Mouse (Mus musculus) small intestine, adult 2 months (tissue): ENCODE results near the gene Slc17a9. TPM values are rescaled to one million over a fixed set of nuclear protein-coding genes. Genes with fewer than 3 reads are reported as not detected.
A peak's percentile ranks its signal among the peaks of the same experiment; 100 is the strongest.
"Not testable (repeated sequence)": the region's sequence is repeated elsewhere in the genome, so short reads cannot be mapped to it uniquely, and the experiment has no call there.

Source experiments
- H3K27ac ChIP-seq: fragments of 200-500 bp; 2 replicates; pipeline ENCODE4 v1.5.1; 2012; ENCODE audit warnings: low read depth, low read length, control low read depth, inconsistent platforms; ENCODE audit not compliant: insufficient read depth
- H3K27me3 ChIP-seq: fragments of 200-500 bp; 2 replicates; pipeline ENCODE4 v1.6.1; 2012; ENCODE audit warnings: mild to moderate bottlenecking, moderate library complexity, low read length, inconsistent platforms; ENCODE audit not compliant: control insufficient read depth, insufficient read depth
- H3K36me3 ChIP-seq: fragments of 200-500 bp; 2 replicates; pipeline ENCODE4 v1.6.1; 2012; ENCODE audit warnings: mild to moderate bottlenecking, low read length, control low read depth, inconsistent platforms; ENCODE audit not compliant: control insufficient read depth, insufficient read depth
- H3K4me1 ChIP-seq: fragments of 200-500 bp; 2 replicates; pipeline ENCODE4 v1.6.1; 2012; ENCODE audit warnings: low read length, inconsistent platforms, mixed read lengths; ENCODE audit not compliant: control insufficient read depth, insufficient read depth, insufficient read length
- H3K4me3 ChIP-seq: fragments of 200-500 bp; 2 replicates; pipeline ENCODE4 v1.5.1; 2012; ENCODE audit warnings: low read depth, mild to moderate bottlenecking, control low read depth, inconsistent platforms, low read length, moderate library complexity
- CTCF ChIP-seq: fragments of 200-500 bp; IDR thresholded peaks from 2 replicates; pipeline ENCODE4 v1.5.1; 2012; ENCODE audit warnings: low read depth, mild to moderate bottlenecking, control low read depth, inconsistent platforms, low read length, moderate library complexity, mixed read lengths; ENCODE audit not compliant: insufficient replicate concordance, insufficient read length; ENCODE audit errors: extremely low read depth
- POLR2A ChIP-seq: fragments of 200-500 bp; IDR thresholded peaks from 2 replicates; pipeline ENCODE4 v1.6.1; 2012; ENCODE audit warnings: low read depth, mild to moderate bottlenecking, control low read depth, inconsistent platforms, low read length, moderate library complexity
- WGBS: fragments of 180-500 bp; shearing (Covaris S2); methylation state at CpG from one replicate; pipeline ENCODE4 v1.1.7; 2018; 5-methylcytosine and 5-hydroxymethylcytosine counted together
- polyA plus RNA-seq: library from polyadenylated mRNA; depleted of rRNA; stranded (reverse); fragments of >200 nt; gene quantifications from 2 replicates; pipeline ENCODE4 v1.2.3, GENCODE M21; 2012

Slc17a9 gene
- polyA plus RNA-seq, 1 experiment = 13.4 TPM

DNA sequence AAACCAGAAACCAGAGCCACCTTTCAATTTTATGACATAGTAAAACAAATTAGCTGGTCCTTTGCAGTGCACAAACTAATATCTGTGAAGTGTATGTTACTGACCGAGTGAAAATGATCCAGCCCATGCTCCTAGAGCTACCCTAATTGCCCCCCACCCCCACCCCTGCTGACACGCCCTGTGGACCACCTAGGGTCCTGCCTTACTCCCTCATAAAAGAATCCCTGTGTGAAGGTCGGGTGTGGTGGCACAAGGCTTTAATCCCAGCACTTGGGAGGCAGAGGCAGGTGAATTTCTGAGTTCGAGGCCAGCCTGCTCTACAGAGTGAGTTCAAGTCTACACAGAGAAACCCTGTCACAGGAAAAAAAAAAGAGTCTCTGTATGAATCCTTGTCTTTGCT lies 13.5 kb upstream of the Slc17a9 start:
- TF ChIP-seq POLR2A = no peak
- no peak for TF ChIP-seq CTCF
- Histone ChIP-seq H3K4me3 (no peak overlapping the region), H3K27me3 (no peaks in the 10 kb centered on the region), H3K36me3 (peaks cover 11% of the 10 kb centered on the region), H3K4me1 (peaks cover 6% of the 10 kb centered on the region), H3K27ac (no peak overlapping the region)
- WGBS = 57% methylated on average over 4 of the region's 4 CpGs

DNA sequence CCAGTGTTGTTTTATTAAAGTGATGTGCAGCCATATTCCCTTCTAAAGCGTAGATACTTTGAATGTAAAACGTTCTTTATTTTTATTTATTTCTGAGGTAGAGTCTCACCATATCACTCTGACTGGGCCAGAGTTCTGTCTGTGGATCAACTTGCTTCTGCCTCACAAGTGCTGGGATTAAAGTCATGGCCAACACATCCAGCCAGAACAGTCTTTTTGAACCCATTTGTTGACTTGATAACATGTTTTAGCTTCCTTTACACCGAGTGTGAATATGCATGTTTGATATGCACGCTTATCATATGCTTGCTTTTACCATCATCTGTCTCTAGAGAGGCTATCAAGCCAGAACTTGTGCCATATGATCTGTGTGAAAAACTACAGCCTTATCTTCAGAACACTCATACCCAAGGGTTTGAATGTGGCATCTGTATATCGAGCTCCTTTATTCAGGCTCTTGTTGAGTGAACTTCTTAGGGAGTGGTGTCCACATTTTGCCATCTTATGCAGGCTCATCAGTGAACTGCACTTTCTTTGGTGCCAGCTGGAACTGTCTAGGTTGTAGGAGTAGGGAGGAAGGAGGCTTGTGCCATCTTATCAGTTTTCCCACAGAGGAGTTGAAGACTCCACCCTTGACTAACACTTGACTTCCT lies 12.9 kb upstream of the Slc17a9 start:
- Histone ChIP-seq H3K36me3 (peaks cover 15% of the 10 kb centered on the region), H3K4me3 (no peak overlapping the region), H3K27ac (no peak overlapping the region), H3K4me1 (peaks cover 6% of the 10 kb centered on the region), H3K27me3 (no peaks in the 10 kb centered on the region)
- WGBS = 84% methylated on average over 5 of the region's 5 CpGs
- no peak for TF ChIP-seq POLR2A
- no peak for TF ChIP-seq CTCF

DNA sequence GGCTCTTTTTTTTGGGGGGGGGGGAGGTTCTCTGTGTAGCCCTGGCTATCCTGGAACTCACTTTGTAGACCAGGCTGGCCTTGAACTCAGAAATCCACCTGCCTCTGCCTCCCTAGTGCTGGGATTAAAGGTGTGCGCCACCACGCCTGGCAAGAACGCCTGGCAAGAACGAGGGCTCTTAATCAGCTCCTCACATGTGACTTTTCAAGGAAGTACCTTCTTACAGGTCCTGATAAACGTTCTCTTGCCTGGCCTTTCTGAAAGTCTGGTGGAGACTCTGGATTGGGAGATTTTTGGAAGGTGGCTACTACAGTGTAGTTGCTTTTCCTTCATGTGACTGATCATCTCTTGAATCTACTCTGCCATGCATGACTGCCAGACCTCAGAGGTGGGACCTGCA lies 2.3 kb upstream of the Slc17a9 start:
- H3K4me3 ChIP-seq, H3K27me3 ChIP-seq, H3K27ac ChIP-seq: not testable (repeated sequence)
- Histone ChIP-seq H3K4me1 (peaks cover 12% of the 10 kb centered on the region), H3K36me3 (peaks cover 47% of the 10 kb centered on the region)
- WGBS = 57% methylated on average over 5 of the region's 5 CpGs

DNA sequence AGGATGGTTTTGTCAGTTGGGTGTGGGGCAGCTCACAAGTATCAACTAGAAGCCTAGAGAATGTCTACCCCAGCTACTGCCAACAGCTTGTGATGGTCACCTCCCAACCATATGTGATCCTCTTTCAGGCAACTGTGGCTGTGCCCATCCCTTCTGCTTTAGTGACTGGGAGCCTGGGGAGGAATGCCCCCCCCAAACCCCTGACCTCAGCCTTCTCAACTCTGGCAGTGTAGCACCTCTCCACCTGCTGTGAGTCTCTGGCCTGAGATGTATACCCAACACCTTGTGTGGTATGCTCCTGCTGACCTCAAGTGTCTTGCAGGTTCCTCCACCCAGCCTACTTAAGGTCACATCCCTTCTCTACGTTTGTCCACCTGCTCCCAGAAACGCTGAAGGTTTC lies 1.2 kb upstream of the Slc17a9 start:
- Histone ChIP-seq H3K27ac (no peak overlapping the region), H3K4me3 (no peak overlapping the region), H3K27me3 (no peaks in the 10 kb centered on the region), H3K36me3 (peaks cover 39% of the 10 kb centered on the region), H3K4me1 (peaks cover 12% of the 10 kb centered on the region)
- WGBS = 68% methylated on average over 2 of the region's 2 CpGs
- TF ChIP-seq POLR2A (no peak), CTCF (no peak)

DNA sequence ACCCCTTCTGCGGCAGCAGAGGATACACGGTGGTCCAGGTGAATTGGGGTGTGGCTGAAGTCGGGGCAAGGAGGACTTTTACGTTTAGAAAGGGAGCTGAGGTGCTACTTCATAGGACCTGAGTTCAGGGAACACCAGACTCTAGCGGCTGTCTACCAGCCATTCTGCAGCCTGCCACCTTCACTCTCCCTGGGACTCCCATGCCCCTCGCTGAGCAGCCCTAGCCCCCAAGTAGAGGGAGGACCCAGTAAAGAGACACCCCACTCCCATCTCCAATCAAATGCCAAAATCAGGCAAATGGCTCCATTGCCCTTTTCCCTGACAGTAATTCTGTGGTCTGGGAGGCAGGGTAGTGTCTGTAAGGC lies 333 bp downstream of the Slc17a9 start:
- Histone ChIP-seq H3K27me3 (no peaks in the 10 kb centered on the region), H3K27ac (no peak overlapping the region), H3K4me3 (peak overlapping the region; percentile 59), H3K36me3 (peaks cover 27% of the 10 kb centered on the region), H3K4me1 (peaks cover 12% of the 10 kb centered on the region)
- TF ChIP-seq POLR2A = no peak
- no peak for TF ChIP-seq CTCF
- WGBS = 4% methylated on average over 6 of the region's 6 CpGs

DNA sequence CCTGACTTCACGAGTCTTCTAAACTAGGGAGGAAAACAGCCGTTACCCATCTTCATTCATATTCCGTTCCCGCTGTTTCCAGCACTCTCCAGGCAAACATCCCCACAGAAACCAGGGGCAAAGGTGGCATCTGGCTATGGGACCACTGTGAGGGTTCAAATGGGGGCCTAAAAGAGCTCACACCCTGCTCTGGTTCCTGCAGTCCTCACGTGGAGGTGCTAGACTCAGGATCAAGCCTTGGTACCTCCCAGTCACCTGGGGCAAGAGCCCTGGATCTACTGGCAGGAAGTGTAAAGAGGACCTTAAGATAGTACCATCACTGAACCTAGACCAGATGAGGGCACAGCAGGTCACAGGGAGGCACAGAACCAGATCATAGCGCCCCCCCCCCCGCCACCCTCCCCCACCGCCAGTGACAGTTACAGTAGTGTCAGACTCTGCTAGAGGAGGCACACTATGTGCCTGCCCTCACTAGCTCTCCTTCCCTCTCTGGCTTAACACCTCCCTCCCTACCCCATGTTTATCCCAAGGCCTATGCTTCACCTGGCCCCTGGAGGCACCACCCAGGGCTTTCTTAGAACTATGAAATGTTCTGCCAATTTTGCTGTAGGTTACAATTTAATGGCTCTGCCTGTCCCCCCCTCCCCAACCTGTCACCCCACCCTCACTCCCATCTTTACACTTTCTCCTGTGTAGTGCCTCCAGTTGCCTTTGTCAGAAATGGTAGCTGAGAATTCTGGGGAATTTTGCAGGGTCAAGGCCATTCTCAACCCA lies 980 bp downstream of the Slc17a9 start:
- TF ChIP-seq CTCF (no peak), POLR2A (no peak)
- peaks cover 20% of the 10 kb centered on the region for H3K36me3 ChIP-seq
- H3K27me3 ChIP-seq = no peaks in the 10 kb centered on the region
- H3K4me1 ChIP-seq = peaks cover 12% of the 10 kb centered on the region
- WGBS = 18% methylated on average over 8 of the region's 8 CpGs
- peak overlapping the region; percentile 59 for H3K4me3 ChIP-seq
- no peak overlapping the region for H3K27ac ChIP-seq

DNA sequence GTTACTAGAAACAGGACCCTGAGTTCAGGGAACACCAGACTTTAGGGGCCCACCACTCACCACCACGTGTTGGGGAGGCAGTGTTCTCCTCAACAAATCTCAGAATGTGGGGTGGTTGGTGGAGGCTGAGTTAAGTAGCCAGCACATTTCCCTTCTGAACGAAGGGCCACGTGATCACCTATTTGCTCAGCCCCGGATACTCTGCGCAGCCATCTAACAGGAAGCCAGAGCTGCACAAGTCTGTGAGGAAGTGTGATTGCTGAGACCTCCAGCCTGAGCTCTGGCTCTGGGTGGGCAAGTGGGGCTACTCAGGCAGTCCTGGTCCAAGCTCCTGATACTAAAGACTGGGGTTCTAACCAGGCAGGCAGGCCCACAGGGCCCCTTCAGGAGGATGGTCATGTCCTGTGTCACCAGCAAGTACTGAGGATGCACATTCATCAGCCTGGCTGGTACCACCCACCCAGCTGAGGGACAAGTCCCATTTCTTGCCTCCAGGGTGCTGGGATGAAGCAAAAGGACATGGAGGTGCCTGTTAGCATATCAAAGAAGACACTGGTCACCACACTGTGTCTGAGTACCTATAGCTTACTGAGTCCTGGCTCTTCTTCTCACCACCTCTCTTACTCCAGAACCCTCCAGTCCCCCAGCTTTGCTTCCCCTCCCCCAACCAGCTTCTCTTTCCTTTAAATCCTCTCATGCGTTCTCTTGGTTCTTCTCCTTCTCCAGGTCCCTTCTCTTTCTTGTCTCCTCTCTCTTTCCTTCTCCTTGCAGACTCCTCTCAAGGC lies 1.8 kb downstream of the Slc17a9 start:
- 61% methylated on average over 6 of the region's 6 CpGs for WGBS
- H3K36me3 ChIP-seq = peaks cover 13% of the 10 kb centered on the region
- TF ChIP-seq CTCF (no peak), POLR2A (no peak)
- no peaks in the 10 kb centered on the region for H3K27me3 ChIP-seq
- peak overlapping the region; percentile 39; the same call in 1 of the 2 replicates for H3K27ac ChIP-seq
- peaks cover 17% of the 10 kb centered on the region for H3K4me1 ChIP-seq
- H3K4me3 ChIP-seq = peak overlapping the region; percentile 18; the same call in 1 of the 2 replicates
